Mouse (Mus musculus) ES-E14 (cell line): ENCODE data around the gene Btbd19.

Experiments
- CHD2 ChIP-seq: IDR thresholded peaks from 2 replicates; pipeline ENCODE4 v1.6.1; 2014; ENCODE audit warnings: mild to moderate bottlenecking, low read depth, low read length, inconsistent platforms
- HCFC1 ChIP-seq: IDR thresholded peaks from 2 replicates; pipeline ENCODE4 v1.6.1; 2012; ENCODE audit warnings: low read length, inconsistent platforms, borderline replicate concordance; ENCODE audit not compliant: insufficient read depth
- MAFK ChIP-seq: IDR thresholded peaks from 2 replicates; pipeline ENCODE4 v1.6.1; 2014; ENCODE audit warnings: mild to moderate bottlenecking, low read depth, low read length, inconsistent platforms; ENCODE audit not compliant: insufficient read depth
- ZC3H11A ChIP-seq: IDR thresholded peaks from 2 replicates; pipeline ENCODE4 v1.6.1; 2012; ENCODE audit warnings: low read depth, mild to moderate bottlenecking, inconsistent platforms, low read length, borderline replicate concordance
- ZNF384 ChIP-seq: IDR thresholded peaks from 2 replicates; pipeline ENCODE4 v1.6.1; 2012; ENCODE audit warnings: low read depth, low read length, inconsistent platforms

DNA sequence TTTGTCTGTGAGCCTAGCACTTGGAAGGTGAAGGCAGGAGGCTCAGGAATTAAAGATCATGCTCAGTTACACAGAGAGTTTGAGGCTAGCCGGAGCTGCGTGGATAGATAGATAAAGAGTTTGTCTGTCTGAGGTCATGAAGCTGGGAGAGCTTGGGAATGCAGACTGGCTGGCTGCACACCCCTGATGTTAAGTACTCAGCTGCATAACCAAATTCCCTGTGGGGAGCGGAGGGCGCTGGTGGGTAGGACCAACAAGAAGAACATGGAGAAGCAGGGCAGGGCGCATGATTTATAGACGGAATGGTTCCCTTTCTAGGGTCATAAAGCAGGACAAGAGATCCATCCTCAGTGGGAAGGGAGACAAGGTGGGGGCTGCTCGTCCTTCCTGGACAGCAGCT is 17.5 kb upstream of the Btbd19 start:
- TF ChIP-seq ZC3H11A (no peak), ZNF384 (no peak), MAFK (no peak), HCFC1 (no peak), CHD2 (no peak)
